Mouse (Mus musculus) brain, embryonic 14.5 days (tissue): ENCODE measurements around the gene Swsap1. TPM values are rescaled to one million over a fixed set of nuclear protein-coding genes. Genes with fewer than 3 reads are reported as not detected.

ENCODE experiments used
- DNase-seq: peaks from one replicate; pipeline ENCODE4 v3.0.0-alpha.2; 2011; ENCODE audit warnings: low read depth
- CTCF ChIP-seq: fragments of 200-500 bp; IDR thresholded peaks from 2 replicates; pipeline ENCODE4 v1.5.1; 2012; ENCODE audit warnings: inconsistent platforms, mild to moderate bottlenecking, moderate library complexity, borderline replicate concordance; ENCODE audit not compliant: insufficient read depth, insufficient read length; ENCODE audit errors: extremely low read depth
- POLR2A ChIP-seq: fragments of 200-500 bp; IDR thresholded peaks from 2 replicates; pipeline ENCODE4 v1.6.1; 2012; ENCODE audit warnings: mild to moderate bottlenecking, inconsistent platforms, borderline replicate concordance; ENCODE audit not compliant: poor library complexity, insufficient read depth, insufficient read length, severe bottlenecking; ENCODE audit errors: extremely low read depth
- polyA plus RNA-seq: library from polyadenylated mRNA; depleted of rRNA; stranded (reverse); fragments of >200 nt; gene quantifications from 2 replicates; pipeline ENCODE4 v1.2.3, GENCODE M21; 2012

Gene Swsap1
- polyA plus RNA-seq, 1 experiment = 8.7 TPM

DNA sequence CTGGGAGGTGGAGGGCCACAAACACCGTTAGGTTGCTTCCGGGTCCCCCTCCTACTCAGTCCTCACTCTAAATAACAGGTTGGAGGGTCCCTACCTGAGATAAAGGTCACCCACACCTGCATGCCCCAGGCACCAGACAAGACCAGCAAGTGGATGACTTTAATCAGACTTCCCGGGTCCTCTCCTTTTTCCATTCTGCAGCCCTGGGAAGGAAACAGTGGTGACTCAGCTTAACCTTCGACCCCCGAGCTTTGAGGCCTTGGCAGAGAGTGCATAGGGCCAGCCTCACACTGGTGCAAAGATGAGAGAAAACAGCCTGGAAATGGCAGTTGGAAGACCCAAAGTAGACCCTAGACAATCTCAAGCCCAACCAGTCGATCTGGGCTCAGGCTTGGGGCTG is 29.4 kb upstream of the Swsap1 start:
- TF ChIP-seq POLR2A (no peak), CTCF (no peak)
- no peak for DNase-seq

DNA sequence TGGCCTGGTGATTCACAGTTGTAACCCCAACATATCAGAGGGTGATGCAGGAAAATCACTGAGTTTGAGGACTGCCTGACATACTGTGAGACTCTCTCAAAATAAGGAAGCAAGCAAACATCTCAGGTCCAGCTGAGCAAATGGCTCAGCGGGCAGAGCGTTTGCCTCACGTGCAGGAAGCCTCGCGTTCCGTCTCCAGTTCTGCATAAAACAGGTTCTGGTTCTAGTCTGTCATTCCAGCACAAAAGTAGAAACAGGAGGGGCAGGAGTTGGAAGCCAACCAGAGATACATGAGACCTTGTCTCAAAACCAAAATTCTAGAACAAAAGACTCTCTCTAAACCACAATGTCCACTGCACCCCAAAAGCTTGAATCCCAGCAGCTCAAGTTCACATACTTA is 28.8 kb upstream of the Swsap1 start:
- DNase-seq = peak; percentile 33
- TF ChIP-seq CTCF (no peak), POLR2A (no peak)

DNA sequence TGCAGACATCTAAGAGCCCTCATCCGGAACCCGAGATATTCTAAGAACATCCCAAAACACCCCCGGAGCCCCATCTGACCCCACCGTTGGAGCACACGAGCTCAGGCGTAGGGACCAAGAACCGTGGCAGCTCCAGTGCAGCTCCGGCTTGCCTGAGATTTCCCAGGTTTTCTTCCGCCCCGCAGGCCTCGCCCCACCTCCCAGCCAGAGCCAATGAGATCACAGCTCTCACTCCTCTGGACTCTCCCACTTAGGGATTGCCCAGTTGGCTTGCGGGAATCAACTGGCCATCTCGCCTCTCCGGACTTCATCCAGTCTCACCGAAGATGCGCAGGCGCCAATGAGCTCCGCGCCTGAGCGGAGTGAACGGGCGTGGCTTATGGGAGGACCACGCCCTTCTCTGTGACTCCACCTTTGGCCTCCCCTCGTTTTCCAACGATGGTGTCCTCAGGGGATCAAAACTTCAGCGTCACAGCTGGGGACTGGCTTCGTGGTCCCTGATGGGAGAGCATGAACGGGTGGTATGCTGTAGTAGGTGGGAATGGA is 28.3 kb upstream of the Swsap1 start, which contains the start of the genes Ccdc159 and Tmem205:
TSS of gene Ccdc159 (plus strand) at position 264 of the 546 bp plus-strand sequence.
TSS of gene Tmem205 (minus strand) at position 349 of the 546 bp plus-strand sequence.
- TF ChIP-seq POLR2A (peak; percentile 63; the same call in 1 of the 2 replicates), CTCF (no peak)
- DNase-seq = peak; percentile 98

DNA sequence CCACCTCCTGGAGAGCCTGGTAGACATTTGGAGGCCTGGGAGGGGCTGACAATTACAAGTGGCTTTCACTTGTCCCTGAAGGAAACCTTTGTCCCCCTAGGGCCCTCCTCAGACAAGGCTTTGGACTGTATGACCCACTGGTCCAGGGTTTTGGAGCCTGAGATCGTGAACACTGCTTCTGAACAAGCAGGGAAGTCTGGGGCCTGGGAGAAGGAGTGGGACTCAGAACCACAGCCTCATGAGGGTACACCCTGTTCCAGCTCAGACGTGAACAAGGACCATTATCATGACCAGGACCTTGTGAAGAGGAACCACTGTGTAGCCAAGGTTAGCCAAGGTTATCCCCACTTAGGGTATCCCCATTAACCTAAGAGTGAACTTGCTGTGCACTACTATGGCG is 26.3 kb upstream of the Swsap1 start:
- DNase-seq = no peak
- TF ChIP-seq POLR2A (no peak), CTCF (no peak)

DNA sequence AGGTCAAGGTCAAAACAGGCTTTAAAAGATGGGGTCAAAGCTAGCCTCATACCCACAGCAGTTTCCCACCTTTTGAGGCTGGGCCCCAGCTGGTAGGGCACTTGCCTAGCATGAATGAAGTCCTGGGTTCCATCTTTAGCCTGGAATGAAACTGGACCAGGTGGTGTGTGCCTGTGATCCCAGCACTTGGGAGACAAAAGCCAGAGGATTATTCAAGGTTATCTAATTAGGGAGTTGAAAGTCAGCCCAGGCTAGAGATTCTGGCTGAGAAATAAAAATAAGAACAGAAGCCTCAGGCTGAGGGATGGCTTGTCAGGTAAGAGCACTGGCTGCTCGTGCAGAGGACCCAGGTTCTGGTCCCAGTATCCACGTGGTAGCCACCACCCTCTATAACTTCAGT is 23.5 kb upstream of the Swsap1 start:
- no peak for TF ChIP-seq CTCF
- no peak for TF ChIP-seq POLR2A

DNA sequence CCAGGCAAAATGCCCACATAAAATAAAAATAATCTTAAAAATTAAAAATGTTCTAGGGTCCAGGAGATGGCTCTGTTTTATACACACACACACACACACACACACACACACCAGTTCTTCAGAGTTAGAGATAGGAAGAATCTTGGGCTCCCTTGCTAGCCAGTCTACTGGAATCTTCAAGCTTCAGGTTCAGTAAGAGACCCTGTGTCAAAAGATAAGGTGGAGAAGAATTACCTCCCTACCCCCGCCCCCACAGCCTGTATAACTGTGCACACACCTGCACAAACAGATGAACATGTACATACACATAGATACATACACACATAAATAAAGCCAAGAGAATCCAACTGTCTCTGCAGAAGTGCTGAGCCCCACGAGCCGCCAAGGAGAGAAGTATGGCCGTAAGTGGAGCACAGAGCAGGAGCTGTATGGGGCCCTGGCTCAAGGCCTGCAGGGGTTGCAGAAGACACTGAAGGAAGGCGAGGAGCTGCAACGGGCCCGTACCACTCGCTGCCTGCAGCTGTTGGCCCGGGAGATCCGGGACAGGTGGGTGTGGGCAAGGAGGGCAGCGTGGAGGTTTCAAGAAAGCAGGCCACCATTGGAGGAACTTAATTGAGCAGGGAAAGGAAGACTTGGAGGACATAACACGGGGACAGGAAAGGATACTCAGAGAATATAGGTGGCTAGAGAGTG is 23.0 kb upstream of the Swsap1 start:
- no peak for DNase-seq

More for the DNA sequence above, 23.5 kb upstream of the Swsap1 start:
- no peak for DNase-seq

DNA sequence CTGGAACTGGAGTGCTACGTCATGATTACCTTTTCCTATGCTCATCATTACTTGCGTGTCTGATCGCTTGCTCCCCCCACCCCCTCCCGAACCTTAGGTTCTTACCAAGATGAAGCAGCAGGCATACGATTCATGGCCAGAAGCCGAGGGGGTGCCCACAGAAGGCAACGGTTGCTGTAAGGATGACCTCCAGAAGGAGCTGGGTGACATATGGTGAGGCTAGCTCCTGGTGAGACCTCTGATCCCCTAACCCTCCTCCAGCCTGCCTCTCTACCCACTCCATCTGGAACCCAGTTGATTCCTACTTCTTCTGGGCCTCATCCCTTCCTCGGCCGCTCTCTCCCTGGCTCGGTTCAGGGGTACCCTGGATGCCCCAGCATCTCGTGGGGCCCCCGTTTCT is 21.5 kb upstream of the Swsap1 start:
- no peak for TF ChIP-seq CTCF
- no peak for TF ChIP-seq POLR2A
- no peak for DNase-seq

More for the DNA sequence above, 23.0 kb upstream of the Swsap1 start:
- TF ChIP-seq POLR2A = no peak
- TF ChIP-seq CTCF = no peak

DNA sequence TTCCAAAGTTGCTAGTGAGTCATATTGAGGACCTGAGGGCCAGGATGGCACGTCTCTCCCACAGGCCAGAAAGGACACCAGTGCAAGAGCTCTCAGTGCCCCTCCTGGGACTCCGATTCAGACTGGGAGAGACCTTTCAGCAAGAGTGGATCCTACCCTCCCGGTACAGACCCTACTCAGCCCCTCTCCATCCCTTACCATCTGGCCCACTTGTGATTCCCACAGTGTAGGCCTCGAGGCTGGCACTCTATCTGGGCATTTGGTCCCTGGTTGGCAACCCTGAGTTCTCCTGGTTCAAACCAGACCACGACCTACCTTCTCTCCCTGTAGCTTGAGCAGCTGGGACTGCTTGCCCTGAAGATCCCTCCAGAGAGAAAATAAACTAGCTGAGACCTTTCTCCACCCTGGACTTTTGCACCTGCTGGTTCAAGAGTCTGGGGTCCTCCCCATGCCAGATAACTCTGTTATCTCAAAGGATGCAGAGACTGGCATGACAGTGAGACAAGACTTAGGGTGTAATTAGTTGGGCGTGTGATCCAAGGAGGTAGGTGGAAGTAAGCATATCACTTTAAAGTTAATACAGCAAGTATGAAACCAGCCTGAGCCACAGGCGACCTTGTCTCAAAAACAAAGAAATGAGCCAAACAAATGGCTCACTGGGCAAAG is 20.0 kb upstream of the Swsap1 start:
- DNase-seq = no peak
- TF ChIP-seq CTCF = no peak
- no peak for TF ChIP-seq POLR2A

DNA sequence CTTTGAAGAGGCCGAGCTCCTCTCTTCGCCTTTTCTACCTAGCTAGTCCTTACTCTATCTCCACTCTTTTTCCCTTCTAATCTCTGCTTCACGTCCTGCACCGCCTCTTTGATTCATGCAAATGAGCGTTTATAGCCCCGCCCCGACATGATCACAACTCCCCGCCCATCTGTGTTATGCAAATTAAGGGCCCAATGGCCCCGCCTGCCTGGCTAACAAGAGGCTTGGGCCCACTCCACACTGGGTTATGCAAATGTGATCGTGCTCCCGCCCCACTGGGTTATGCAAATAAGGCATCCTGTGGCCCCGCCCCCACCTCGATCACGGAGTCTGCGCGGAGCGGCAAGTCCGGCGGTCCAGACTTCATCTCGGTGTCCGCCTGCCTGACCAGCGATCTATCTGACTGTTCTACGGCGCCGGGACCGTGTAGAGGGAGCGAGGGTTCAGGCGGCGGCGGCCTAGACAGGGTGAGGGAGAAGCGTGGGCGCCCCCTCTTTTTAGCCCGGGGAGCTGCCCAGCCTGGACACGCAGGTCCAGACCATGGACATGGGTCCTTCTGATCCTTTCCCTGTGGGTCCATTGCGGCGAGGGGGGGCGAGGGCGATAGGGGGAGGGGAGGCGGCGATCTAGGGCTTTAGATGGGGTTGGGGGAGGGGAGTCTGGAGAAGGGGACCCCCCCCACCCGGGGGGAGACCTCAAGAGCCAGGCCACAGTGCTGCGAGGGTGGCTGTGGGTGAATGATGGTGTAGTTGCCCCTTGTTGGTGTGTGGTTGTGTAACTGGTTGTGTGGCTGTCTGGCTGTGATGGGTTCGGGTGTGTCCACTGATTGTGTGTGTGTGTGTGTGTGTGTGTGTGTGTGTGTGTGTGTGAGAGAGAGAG is 18.6 kb upstream of the Swsap1 start, which contains the start of gene Plppr2:
TSS of gene Plppr2 (plus strand) at position 342 of the 879 bp plus-strand sequence.
- TF ChIP-seq CTCF = no peak
- TF ChIP-seq POLR2A = no peak; the same call in 1 of the 2 replicates
- DNase-seq = peak; percentile 99

DNA sequence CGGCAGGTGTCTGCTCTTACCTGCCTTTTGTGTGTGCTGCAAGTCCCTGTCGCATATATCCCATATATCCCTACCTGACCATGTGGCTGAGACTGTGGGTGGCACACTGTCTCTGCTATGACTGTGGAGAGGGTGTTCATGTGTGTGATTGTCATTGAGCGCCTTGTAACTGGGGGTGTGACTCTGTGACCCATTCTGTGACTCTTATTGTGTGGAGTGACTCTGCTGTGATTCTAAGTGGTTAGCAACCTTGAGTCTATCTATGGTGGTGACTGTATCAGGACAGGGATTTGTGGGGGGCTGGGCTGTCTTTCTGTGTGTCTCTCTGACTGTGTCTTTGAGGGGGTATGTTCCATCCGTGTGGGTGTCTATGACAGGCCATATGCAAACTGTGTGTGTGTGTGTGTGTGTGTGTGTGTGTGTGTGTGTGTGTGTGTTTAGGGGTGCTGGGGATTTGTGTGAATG is 17.8 kb upstream of the Swsap1 start:
- no peak for DNase-seq
- no peak for TF ChIP-seq POLR2A
- no peak for TF ChIP-seq CTCF

DNA sequence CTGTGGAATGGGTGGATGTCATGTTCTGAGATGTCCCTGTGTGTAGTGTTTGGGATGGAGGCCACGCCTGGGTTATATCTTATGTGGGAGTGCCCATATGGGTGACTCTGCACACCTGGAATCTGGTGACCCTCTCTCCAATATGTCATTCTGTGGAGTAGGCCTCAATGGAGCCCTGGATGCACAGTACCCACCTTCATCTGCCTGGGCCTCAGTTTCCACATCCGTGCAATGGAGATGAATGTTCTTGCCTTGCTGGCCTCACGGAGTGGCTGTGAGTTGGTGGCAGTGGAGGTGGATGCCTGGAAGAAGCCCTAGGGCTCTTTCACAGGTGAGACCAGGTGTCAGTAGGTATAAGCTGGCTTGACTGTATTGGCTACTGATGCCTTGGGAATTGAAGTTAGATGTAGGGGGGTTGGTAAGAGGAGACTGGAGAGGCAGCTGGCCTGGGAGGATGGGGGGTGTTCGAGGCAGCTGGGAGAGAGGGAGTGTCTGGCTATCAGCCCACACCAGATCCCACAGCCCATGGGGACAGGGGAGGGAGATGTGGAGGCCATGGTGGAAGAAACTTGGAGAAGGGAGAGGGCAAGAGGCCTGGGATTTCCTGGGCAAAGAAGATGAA is 17.2 kb upstream of the Swsap1 start:
- DNase-seq = no peak
- TF ChIP-seq CTCF = no peak
- no peak for TF ChIP-seq POLR2A
